Mouse (Mus musculus) megakaryocyte, embryonic 14.5 days (primary cell): Measurements from ENCODE around the gene Kdelr2.

Source experiments
- FLI1 ChIP-seq: IDR thresholded peaks from 2 replicates; pipeline ENCODE4 v1.6.1; 2012; ENCODE audit warnings: low read length, inconsistent platforms, mixed read lengths
- GATA1 ChIP-seq: IDR thresholded peaks from 3 replicates; pipeline ENCODE4 v1.6.1; 2012; ENCODE audit warnings: mixed read lengths, low read length, inconsistent platforms, borderline replicate concordance

DNA sequence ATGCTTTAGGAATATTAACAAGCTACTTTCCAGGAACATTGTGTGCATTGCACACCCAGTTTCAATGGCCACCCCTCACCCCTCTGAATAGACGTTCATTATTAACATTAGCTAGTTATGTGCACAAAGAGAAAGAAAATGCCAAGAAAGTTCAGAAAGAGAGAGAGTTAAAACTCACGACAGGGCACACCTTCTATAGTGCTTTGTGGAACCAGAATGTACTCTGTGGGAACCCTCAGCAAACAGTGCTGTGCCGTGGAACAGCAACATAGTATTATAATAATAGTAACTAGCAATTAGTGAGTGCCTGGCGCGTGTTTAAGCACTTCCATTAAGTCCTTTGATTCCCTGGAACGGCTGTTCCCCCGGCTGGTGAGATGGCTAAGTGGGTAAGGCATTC, 42.2 kb upstream of the Kdelr2 start:
- TF ChIP-seq GATA1 (no peak), FLI1 (no peak)
